10 mouse cellular contexts compared by ENCODE assay signal in the genomic region with DNA sequence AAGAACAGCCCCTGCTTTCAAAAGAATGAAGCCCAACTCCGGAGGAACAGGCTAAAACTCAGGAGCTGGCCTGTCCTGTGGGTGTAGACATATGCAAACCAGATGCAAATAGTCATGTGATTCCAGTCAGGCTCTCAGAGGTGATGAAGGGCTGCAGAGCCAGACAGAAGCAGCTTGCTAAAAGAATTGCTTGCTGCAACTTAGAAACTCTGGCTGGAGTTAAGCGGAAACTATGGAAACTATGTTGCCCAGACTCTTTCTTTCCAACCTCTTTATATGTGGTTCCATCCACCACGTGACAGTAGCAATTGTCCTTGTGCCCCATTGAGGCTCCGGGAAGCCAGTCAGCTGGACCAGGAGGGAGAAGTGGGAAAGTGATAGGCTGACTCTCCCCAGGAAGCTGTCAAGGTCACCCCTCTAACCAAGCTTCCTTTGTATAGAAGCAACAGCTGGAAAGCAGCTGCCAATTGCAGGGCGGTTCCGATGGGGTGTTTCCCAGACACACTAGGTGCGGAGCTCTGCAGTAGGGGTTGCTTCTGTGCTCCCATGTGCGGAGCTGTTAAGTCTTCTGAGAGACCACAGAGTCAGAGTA. TPM values are rescaled to one million over a fixed set of nuclear protein-coding genes. Genes with fewer than 3 reads are reported as not detected.
A peak's percentile ranks its signal among the peaks of the same experiment; 100 is the strongest.
DNase-seq lines count a peak whose midpoint lies in the region; ATAC-seq lines count a peak whose summit lies in the region.
"Had no signal": no experiment of that assay in that cellular context is flagged by ENCODE, and none has a peak within 500 bp of the region (broad histone marks: within the 10 kb centered on the region; RNA-seq: fewer than 3 reads in every experiment).

No protein-coding gene starts in this region.

- H3K4me1 ChIP-seq in heart, embryonic 12.5 days (replicated peaks), result peaks cover 25% of the 10 kb centered on the region
- H3K4me1 ChIP-seq in forebrain, embryonic 14.5 days (ENCODE audit: control insufficient read depth, insufficient read depth, low read length), result peaks cover 4% of the 10 kb centered on the region; the same call in 1 of the 2 replicates
- peaks cover 15% of the 10 kb centered on the region for H3K4me1 ChIP-seq in kidney, embryonic 16.5 days (ENCODE audit: insufficient read depth, low read length)

- H3K36me3 ChIP-seq in heart, embryonic 12.5 days, result no peaks in the 10 kb centered on the region
- H3K36me3 ChIP-seq in forebrain, embryonic 14.5 days (ENCODE audit: control insufficient read depth, insufficient read depth, low read length), result no peaks in the 10 kb centered on the region
- no peaks in the 10 kb centered on the region for H3K36me3 ChIP-seq in kidney, embryonic 16.5 days (ENCODE audit: insufficient read depth, low read length)
- H3K36me3 ChIP-seq: G1E had no signal

- H3K4me2 ChIP-seq in heart, embryonic 12.5 days, result peak overlapping the region; percentile 51
- H3K4me2 ChIP-seq in forebrain, embryonic 14.5 days (ENCODE audit: low read length), result no peak overlapping the region
- H3K4me2 ChIP-seq in kidney, embryonic 16.5 days (replicated peaks; ENCODE audit: low read depth, low read length), result peak overlapping the region; percentile 50

- ATAC-seq in heart, embryonic 12.5 days (ENCODE audit: insufficient number of reproducible peaks, low FRiP score), result peak; percentile 84
- ATAC-seq in forebrain, embryonic 14.5 days, result 0 out of 2 replicates have a peak, but pooled peaks have one; percentile 20
- peak; percentile 92 for ATAC-seq in kidney, embryonic 16.5 days (ENCODE audit: low FRiP score, low TSS enrichment)

- intact Hi-C loops in heart, postnatal 36 days (cut with DNase I), result no loop called here
- intact Hi-C loops in left cerebral cortex, postnatal 36 days (cut with DNase I), result no loop called here

- no peaks in the 10 kb centered on the region for H3K9me3 ChIP-seq in heart, embryonic 12.5 days (replicated peaks)
- no peaks in the 10 kb centered on the region for H3K9me3 ChIP-seq in forebrain, embryonic 14.5 days (replicated peaks; ENCODE audit: control insufficient read depth, low read length)
- H3K9me3 ChIP-seq in kidney, embryonic 16.5 days (ENCODE audit: low read length), result no peaks in the 10 kb centered on the region

- H3K4me3 ChIP-seq in heart, embryonic 12.5 days, result no peak overlapping the region; the same call in 1 of the 2 replicates
- H3K4me3 ChIP-seq in forebrain, embryonic 14.5 days (ENCODE audit: low read depth, low read length), result no peak overlapping the region
- no peak overlapping the region for H3K4me3 ChIP-seq in kidney, embryonic 16.5 days (ENCODE audit: low read length)

- 0 out of 2 replicates have a peak overlapping the region, but pooled peaks have one; percentile 22 for H3K9ac ChIP-seq in heart, embryonic 12.5 days
- H3K9ac ChIP-seq in forebrain, embryonic 14.5 days (ENCODE audit: low read length), result no peak overlapping the region
- H3K9ac ChIP-seq in kidney, embryonic 16.5 days (replicated peaks; ENCODE audit: low read length), result peak overlapping the region; percentile 42

- DNase-seq in heart, postnatal 36 days, result no peak
- DNase-seq in forebrain, embryonic 14.5 days (ENCODE audit: low spot score), result peak; percentile 17
- DNase-seq in neural tube, embryonic 10.5 days (ENCODE audit: extremely low spot score, low spot score), result peak; percentile 59
- no peak for DNase-seq in cerebellum, adult 9-10 months
- DNase-seq in right cerebral cortex, adult 18-20 months, result no peak
- no peak for DNase-seq in left cerebral cortex, postnatal 36 days (ENCODE audit: low spot score in 2 of 2)

- H3K27ac ChIP-seq in heart, embryonic 12.5 days (ENCODE audit: poor library complexity, severe bottlenecking), result peak overlapping the region; percentile 91
- H3K27ac ChIP-seq in forebrain, embryonic 14.5 days (ENCODE audit: low read depth, low read length), result no peak overlapping the region
- peak overlapping the region; percentile 73 for H3K27ac ChIP-seq in kidney, embryonic 16.5 days (ENCODE audit: low read length)

- WGBS in heart, embryonic 12.5 days, result 7% methylated on average over 8 of the region's 8 CpGs
- WGBS in forebrain, embryonic 14.5 days, result 14% methylated on average over 8 of the region's 8 CpGs
- 5% methylated on average over 8 of the region's 8 CpGs for WGBS in kidney, embryonic 16.5 days

- no peaks in the 10 kb centered on the region for H3K27me3 ChIP-seq in heart, embryonic 12.5 days (replicated peaks)
- H3K27me3 ChIP-seq in forebrain, embryonic 14.5 days (replicated peaks; ENCODE audit: control insufficient read depth, insufficient read depth, low read length), result no peaks in the 10 kb centered on the region
- H3K27me3 ChIP-seq in kidney, embryonic 16.5 days (ENCODE audit: insufficient read depth, low read length), result no peaks in the 10 kb centered on the region

RNA-seq across cellular contexts. Expression of gene Dlg5, which starts 8.0 kb away (rescaled TPM):
- 13.6 and 16.2 TPM in 2 replicates for polyA plus RNA-seq in heart, embryonic 12.5 days (2016; fragmentation: Nextera tagmentation; extraction: Ambion mirVana)
- 1 to 10 TPM; 7.9 to 9.2 TPM for total RNA-seq in heart, postnatal 36 days (2021)
- polyA plus RNA-seq in forebrain, embryonic 14.5 days (2014; fragmentation: Nextera tagmentation; extraction: Ambion mirVana), result 20.3 and 22.5 TPM in 2 replicates
- polyA plus RNA-seq in kidney, embryonic 16.5 days (2015; fragmentation: Nextera tagmentation; extraction: Ambion mirVana), result 13.7 and 15.9 TPM in 2 replicates
- total RNA-seq in left cerebral cortex, postnatal 36 days (2021), result 10 to 100 TPM; 24.8 to 42.8 TPM

RNA-seq across cellular contexts. Expression of gene E330034G19Rik, which starts 39.3 kb away (rescaled TPM):
- polyA plus RNA-seq in heart, embryonic 12.5 days (2016; fragmentation: Nextera tagmentation; extraction: Ambion mirVana), result 0.14 TPM in 1 of 2 replicates, not detected in the other
- total RNA-seq in heart, postnatal 36 days (2021), result not detected
- not detected in 2 replicates for polyA plus RNA-seq in forebrain, embryonic 14.5 days (2014; fragmentation: Nextera tagmentation; extraction: Ambion mirVana)
- polyA plus RNA-seq in kidney, embryonic 16.5 days (2015; fragmentation: Nextera tagmentation; extraction: Ambion mirVana), result not detected in 2 replicates
- total RNA-seq in left cerebral cortex, postnatal 36 days (2021), result not detected
- total RNA-seq: G1E; liver, adult 2 months had no signal
- polyA plus RNA-seq: G1E; liver, adult 2 months had no signal

Comparison
In these comparisons a context has a peak if more than half of its experiments do, and no peak if none do; other contexts are left out.
1. ATAC-seq: peak in every context shown above with its lines; median percentile 92 in kidney, embryonic 16.5 days; 84 in heart, embryonic 12.5 days; 20 in forebrain, embryonic 14.5 days.
2. DNase-seq: peak in forebrain, embryonic 14.5 days (single experiment) and neural tube, embryonic 10.5 days (single experiment); none in heart, postnatal 36 days (0 of 2), cerebellum, adult 9-10 months (single experiment), right cerebral cortex, adult 18-20 months (single experiment) and left cerebral cortex, postnatal 36 days (0 of 2).